Mouse (Mus musculus): ENCODE measurements around the gene Krt1. TPM values are rescaled to one million over a fixed set of nuclear protein-coding genes. Genes with fewer than 3 reads are reported as not detected.

Gene Krt1
- 0.43 and 0.48 TPM in 2 replicates for polyA plus RNA-seq (2014; fragmentation: Nextera tagmentation; extraction: Ambion mirVana)

DNA sequence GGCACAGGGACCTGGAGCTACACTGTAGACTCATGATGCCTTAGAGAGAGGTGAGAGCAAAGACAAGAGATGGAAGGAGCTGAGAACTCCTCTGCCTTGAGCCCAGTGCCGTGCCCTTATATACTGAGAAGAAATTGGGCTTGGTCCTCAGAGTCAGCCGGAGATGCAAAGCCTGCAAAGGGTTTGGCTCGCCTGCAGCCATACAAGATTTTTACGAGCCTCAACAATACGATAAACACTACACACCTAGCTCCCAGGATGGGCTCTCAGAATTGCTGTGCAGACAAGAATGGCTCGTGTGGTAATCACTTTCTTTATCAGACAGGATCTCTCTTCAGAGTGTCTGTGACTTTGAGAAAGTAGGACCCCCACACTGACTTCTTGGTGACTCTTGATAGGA is at the start of gene Krt1:
Gene Krt1, minus strand, starts transcription at position 101 of the 400 bp plus-strand sequence.
- H3K9me3 ChIP-seq (ENCODE audit: control insufficient read depth, low read length), result no peaks in the 10 kb centered on the region
- peaks cover 45% of the 10 kb centered on the region for H3K27me3 ChIP-seq (replicated peaks; ENCODE audit: control insufficient read depth, insufficient read depth, low read length)
- ATAC-seq (replicated peaks; ENCODE audit: low FRiP score) (no peak), DNase-seq (ENCODE audit: low spot score) (no peak)
- H3K4me1 ChIP-seq (replicated peaks; ENCODE audit: control insufficient read depth, insufficient read depth, low read length), result no peaks in the 10 kb centered on the region
- H3K36me3 ChIP-seq (ENCODE audit: control insufficient read depth, insufficient read depth, low read length), result no peaks in the 10 kb centered on the region
- 69% methylated on average over 6 of the region's 6 CpGs for WGBS
- no peak within 1 kb of the TSS for H3K9ac ChIP-seq (ENCODE audit: low read depth, low read length)
- no peak within 1 kb of the TSS for H3K4me2 ChIP-seq
- no peak within 1 kb of the TSS for H3K4me3 ChIP-seq (ENCODE audit: low read depth, low read length)
- no peak within 1 kb of the TSS for H3K27ac ChIP-seq (ENCODE audit: low read depth, low read length)

DNA sequence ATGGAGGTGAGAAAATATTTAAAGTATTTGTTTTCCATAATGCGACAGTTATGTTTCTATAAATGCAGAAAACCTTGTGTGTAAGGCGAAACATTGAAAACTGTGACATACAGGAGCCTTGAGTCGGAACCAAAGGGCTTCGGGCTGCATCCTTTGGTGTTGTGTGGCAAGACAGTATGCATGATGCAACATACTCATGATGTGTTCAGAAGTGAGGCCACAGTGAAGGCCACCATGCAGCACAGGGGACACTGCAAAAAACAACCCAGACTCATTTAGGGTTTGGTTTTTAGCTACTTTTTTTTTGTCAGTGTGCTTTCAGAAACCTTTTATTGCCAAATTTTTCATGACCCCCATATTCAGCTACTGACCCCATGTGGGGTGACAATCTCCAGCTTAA is 44.6 kb upstream of the Krt1 start:
- H3K4me3 ChIP-seq (ENCODE audit: low read depth, low read length), result no peak overlapping the region
- H3K36me3 ChIP-seq (ENCODE audit: control insufficient read depth, insufficient read depth, low read length), result no peaks in the 10 kb centered on the region
- H3K4me2 ChIP-seq, result no peak overlapping the region
- H3K9me3 ChIP-seq (ENCODE audit: control insufficient read depth, low read length), result no peaks in the 10 kb centered on the region
- no peak overlapping the region for H3K9ac ChIP-seq (ENCODE audit: low read depth, low read length)
- H3K27me3 ChIP-seq (replicated peaks; ENCODE audit: control insufficient read depth, insufficient read depth, low read length), result no peaks in the 10 kb centered on the region
- H3K27ac ChIP-seq (ENCODE audit: low read depth, low read length), result no peak overlapping the region
- ATAC-seq (replicated peaks; ENCODE audit: low FRiP score) (no peak), DNase-seq (ENCODE audit: low spot score) (no peak)
- WGBS, result 83% methylated on average over 4 of the region's 4 CpGs
- H3K4me1 ChIP-seq (replicated peaks; ENCODE audit: control insufficient read depth, insufficient read depth, low read length), result no peaks in the 10 kb centered on the region

DNA sequence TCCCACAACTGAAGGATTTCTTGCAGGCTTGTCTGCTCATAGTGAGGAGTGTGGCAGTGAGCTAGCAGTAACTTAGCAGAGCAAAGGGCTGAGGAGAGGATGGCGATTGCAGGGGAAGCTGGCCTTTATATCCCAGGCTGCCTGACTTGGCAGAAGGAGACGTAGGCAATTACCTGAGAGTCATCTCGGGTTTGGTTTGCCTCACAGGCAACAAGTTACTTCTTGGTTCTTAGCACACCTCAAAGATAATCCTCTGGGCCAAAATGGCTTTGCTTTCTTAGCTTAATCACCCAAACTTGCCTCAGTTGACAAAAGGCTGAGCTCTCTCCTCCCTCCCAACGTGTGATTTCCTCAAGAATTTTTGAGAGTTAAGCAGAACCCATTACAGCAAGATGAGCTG is 42.2 kb upstream of the Krt1 start, which contains the start of gene Krt76:
Gene Krt76, minus strand, starts transcription at position 101 of the 400 bp plus-strand sequence.
- Histone ChIP-seq H3K27me3 (replicated peaks; ENCODE audit: control insufficient read depth, insufficient read depth, low read length) (no peaks in the 10 kb centered on the region), H3K4me1 (replicated peaks; ENCODE audit: control insufficient read depth, insufficient read depth, low read length) (no peaks in the 10 kb centered on the region), H3K9ac (ENCODE audit: low read depth, low read length) (no peak within 1 kb of the TSS), H3K4me2 (no peak within 1 kb of the TSS), H3K36me3 (ENCODE audit: control insufficient read depth, insufficient read depth, low read length) (no peaks in the 10 kb centered on the region), H3K27ac (ENCODE audit: low read depth, low read length) (no peak within 1 kb of the TSS), H3K4me3 (ENCODE audit: low read depth, low read length) (no peak within 1 kb of the TSS), H3K9me3 (ENCODE audit: control insufficient read depth, low read length) (no peaks in the 10 kb centered on the region)
- ATAC-seq (replicated peaks; ENCODE audit: low FRiP score), result no peak
- no peak for DNase-seq (ENCODE audit: low spot score)
- 46% methylated on average over 4 of the region's 4 CpGs for WGBS

DNA sequence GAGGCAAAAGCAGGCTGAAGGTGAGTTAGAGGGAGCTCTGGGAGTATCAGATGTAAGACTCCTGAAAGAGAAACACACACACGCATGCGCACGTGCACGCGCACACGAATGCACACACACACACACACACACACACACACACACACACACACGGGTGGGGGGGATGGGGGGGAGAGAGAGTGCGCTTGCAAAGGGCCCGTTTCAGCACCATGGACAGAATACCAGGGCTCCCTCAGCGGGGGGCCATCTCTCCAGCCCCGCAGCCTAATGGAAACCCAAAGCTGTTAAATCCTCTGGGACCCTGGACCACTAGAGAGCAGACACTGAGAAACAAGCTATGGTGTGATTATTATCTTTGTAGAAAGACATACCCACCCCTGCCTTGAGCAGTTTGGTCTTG is 29.2 kb upstream of the Krt1 start:
- no peak overlapping the region for H3K27ac ChIP-seq (ENCODE audit: low read depth, low read length)
- H3K27me3 ChIP-seq (replicated peaks; ENCODE audit: control insufficient read depth, insufficient read depth, low read length), result no peaks in the 10 kb centered on the region
- no peak overlapping the region for H3K4me3 ChIP-seq (ENCODE audit: low read depth, low read length)
- ATAC-seq (replicated peaks; ENCODE audit: low FRiP score) (no peak), DNase-seq (ENCODE audit: low spot score) (no peak)
- H3K36me3 ChIP-seq (ENCODE audit: control insufficient read depth, insufficient read depth, low read length), result no peaks in the 10 kb centered on the region
- 28% methylated on average over 11 of the region's 11 CpGs for WGBS
- no peak overlapping the region for H3K4me2 ChIP-seq
- H3K9ac ChIP-seq (ENCODE audit: low read depth, low read length), result no peak overlapping the region
- no peaks in the 10 kb centered on the region for H3K4me1 ChIP-seq (replicated peaks; ENCODE audit: control insufficient read depth, insufficient read depth, low read length)
- no peaks in the 10 kb centered on the region for H3K9me3 ChIP-seq (ENCODE audit: control insufficient read depth, low read length)

DNA sequence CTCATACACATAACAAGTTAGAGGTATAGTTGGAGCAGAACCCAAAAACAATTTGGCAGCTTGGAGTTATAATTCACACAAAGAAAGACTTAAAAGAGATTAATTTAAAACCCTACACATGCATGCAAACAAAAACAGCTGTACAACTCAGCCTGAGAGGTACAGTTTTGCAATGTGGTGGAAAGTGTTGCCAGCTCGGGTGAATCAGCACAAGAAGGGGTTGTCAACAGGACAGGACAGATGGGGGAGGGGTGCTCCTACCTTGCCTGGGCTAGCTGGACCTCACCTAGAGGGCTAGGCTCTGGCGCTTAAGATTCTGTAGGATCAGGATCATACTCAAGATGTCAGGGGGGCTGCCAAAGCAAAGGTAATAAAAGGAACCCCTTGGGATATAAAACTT is 27.4 kb upstream of the Krt1 start:
- Histone ChIP-seq H3K9me3 (ENCODE audit: control insufficient read depth, low read length) (no peaks in the 10 kb centered on the region), H3K27ac (ENCODE audit: low read depth, low read length) (no peak overlapping the region), H3K36me3 (ENCODE audit: control insufficient read depth, insufficient read depth, low read length) (no peaks in the 10 kb centered on the region), H3K27me3 (replicated peaks; ENCODE audit: control insufficient read depth, insufficient read depth, low read length) (no peaks in the 10 kb centered on the region), H3K4me1 (replicated peaks; ENCODE audit: control insufficient read depth, insufficient read depth, low read length) (no peaks in the 10 kb centered on the region), H3K4me2 (no peak overlapping the region), H3K4me3 (ENCODE audit: low read depth, low read length) (no peak overlapping the region), H3K9ac (ENCODE audit: low read depth, low read length) (no peak overlapping the region)
- ATAC-seq (replicated peaks; ENCODE audit: low FRiP score) (no peak), DNase-seq (ENCODE audit: low spot score) (no peak)
- WGBS, result 56% methylated on average over 2 of the region's 2 CpGs

DNA sequence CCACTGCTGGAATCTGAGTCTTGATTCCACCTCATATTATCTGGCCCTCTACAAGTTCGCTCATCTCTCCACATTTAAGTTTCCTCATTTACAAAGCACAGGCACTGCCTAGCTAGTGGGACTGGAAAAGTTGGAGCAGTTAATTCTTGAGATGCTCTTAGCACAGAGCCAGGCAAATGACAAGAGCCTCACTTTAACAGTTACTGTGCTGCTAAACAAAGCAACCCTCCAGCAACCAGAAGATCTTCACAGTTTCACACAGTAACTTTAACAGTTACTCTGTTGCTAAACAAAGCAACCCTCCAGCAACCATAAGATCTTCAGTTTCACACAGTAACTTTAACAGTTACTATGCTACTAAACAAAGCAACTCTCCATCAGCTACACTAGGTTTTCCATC is 23.8 kb upstream of the Krt1 start:
- H3K4me1 ChIP-seq (replicated peaks; ENCODE audit: control insufficient read depth, insufficient read depth, low read length), result no peaks in the 10 kb centered on the region
- H3K4me3 ChIP-seq (ENCODE audit: low read depth, low read length), result no peak overlapping the region
- H3K36me3 ChIP-seq (ENCODE audit: control insufficient read depth, insufficient read depth, low read length), result no peaks in the 10 kb centered on the region
- H3K9ac ChIP-seq (ENCODE audit: low read depth, low read length), result no peak overlapping the region
- no peaks in the 10 kb centered on the region for H3K9me3 ChIP-seq (ENCODE audit: control insufficient read depth, low read length)
- no peaks in the 10 kb centered on the region; the same call in 1 of the 2 replicates for H3K27me3 ChIP-seq (replicated peaks; ENCODE audit: control insufficient read depth, insufficient read depth, low read length)
- ATAC-seq (replicated peaks; ENCODE audit: low FRiP score), result no peak
- no peak for DNase-seq (ENCODE audit: low spot score)
- 63% methylated on average over 1 of the region's 1 CpGs for WGBS
- no peak overlapping the region for H3K27ac ChIP-seq (ENCODE audit: low read depth, low read length)
- H3K4me2 ChIP-seq, result no peak overlapping the region

DNA sequence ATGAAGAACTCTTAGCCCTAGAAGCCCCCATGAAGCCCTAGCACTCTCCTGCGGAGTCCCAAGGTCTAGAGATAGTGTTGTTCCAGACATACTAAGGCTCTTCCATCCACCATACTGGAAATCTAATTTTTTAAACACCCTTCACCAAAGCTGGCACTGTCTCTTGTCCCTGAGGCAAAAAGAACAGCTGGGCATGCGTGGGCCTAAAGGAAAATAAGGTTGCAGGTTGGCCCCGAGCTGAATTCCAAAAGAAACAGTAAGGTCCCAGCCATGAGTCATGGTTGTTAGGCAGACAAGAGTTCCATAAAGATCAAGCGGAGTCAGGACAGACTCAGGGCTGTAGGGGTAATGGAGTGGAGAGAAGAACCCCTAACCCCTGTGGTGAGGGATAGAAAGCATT is 22.6 kb upstream of the Krt1 start:
- Histone ChIP-seq H3K36me3 (ENCODE audit: control insufficient read depth, insufficient read depth, low read length) (no peaks in the 10 kb centered on the region), H3K4me1 (replicated peaks; ENCODE audit: control insufficient read depth, insufficient read depth, low read length) (no peaks in the 10 kb centered on the region), H3K27me3 (replicated peaks; ENCODE audit: control insufficient read depth, insufficient read depth, low read length) (no peaks in the 10 kb centered on the region; the same call in 1 of the 2 replicates), H3K27ac (ENCODE audit: low read depth, low read length) (no peak overlapping the region), H3K9ac (ENCODE audit: low read depth, low read length) (no peak overlapping the region), H3K9me3 (ENCODE audit: control insufficient read depth, low read length) (no peaks in the 10 kb centered on the region), H3K4me2 (no peak overlapping the region), H3K4me3 (ENCODE audit: low read depth, low read length) (no peak overlapping the region)
- no peak for DNase-seq (ENCODE audit: low spot score)
- no peak for ATAC-seq (replicated peaks; ENCODE audit: low FRiP score)
- WGBS, result 75% methylated on average over 4 of the region's 4 CpGs

DNA sequence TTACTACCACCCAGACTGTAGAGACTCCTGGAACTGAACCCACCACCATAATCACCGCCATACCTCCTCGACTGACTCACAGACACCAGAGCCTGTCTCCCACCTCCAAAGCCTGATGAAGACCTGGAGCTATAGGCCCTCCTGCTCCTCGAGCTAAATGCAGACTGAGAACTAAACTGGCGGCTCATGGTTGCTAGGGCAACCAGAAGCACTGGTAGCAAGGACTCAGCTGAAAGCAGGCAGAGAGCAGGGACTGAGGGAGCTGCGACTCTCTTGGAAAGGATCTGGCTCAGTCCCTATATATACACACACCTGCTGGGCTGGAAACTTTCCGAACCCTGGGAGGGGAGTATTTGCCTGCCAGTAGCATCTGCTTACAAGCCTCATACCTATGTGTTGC is 18.8 kb upstream of the Krt1 start, which contains the start of gene Krt77:
Gene Krt77, minus strand, starts transcription at position 275 of the 400 bp plus-strand sequence.
- 41% methylated on average over 6 of the region's 6 CpGs for WGBS
- DNase-seq (ENCODE audit: low spot score), result no peak
- ATAC-seq (replicated peaks; ENCODE audit: low FRiP score), result no peak

DNA sequence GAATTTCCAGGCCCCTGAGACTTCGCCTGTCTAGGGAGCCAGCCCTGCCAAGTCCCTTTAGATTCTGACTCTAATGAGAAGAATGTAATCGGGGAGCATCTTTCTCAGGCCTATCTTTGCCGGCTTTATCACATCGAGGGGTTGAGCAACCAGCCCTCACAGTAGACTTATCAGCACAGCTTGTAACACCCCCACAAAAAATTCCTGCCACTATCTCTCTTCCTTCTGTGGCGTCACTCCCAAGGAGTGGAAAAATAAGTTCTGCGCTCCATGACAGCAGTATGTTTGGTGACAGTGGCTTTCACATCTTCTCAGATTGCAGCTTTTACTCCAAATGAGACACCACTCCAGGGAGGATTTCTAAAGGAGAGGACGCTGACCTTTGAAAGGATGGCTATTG is 16.2 kb upstream of the Krt1 start:
- no peak overlapping the region for H3K4me3 ChIP-seq (ENCODE audit: low read depth, low read length)
- H3K27me3 ChIP-seq (replicated peaks; ENCODE audit: control insufficient read depth, insufficient read depth, low read length), result peaks cover 13% of the 10 kb centered on the region
- DNase-seq (ENCODE audit: low spot score) (no peak), ATAC-seq (replicated peaks; ENCODE audit: low FRiP score) (no peak)
- WGBS, result 63% methylated on average over 7 of the region's 7 CpGs
- H3K36me3 ChIP-seq (ENCODE audit: control insufficient read depth, insufficient read depth, low read length), result no peaks in the 10 kb centered on the region
- H3K9me3 ChIP-seq (ENCODE audit: control insufficient read depth, low read length), result no peaks in the 10 kb centered on the region
- H3K4me1 ChIP-seq (replicated peaks; ENCODE audit: control insufficient read depth, insufficient read depth, low read length), result no peaks in the 10 kb centered on the region
- no peak overlapping the region for H3K4me2 ChIP-seq
- H3K27ac ChIP-seq (ENCODE audit: low read depth, low read length), result no peak overlapping the region
- H3K9ac ChIP-seq (ENCODE audit: low read depth, low read length), result no peak overlapping the region

More for the DNA sequence above, 18.8 kb upstream of the Krt1 start, which contains the start of gene Krt77:
- H3K9me3 ChIP-seq (ENCODE audit: control insufficient read depth, low read length), result no peaks in the 10 kb centered on the region
- H3K36me3 ChIP-seq (ENCODE audit: control insufficient read depth, insufficient read depth, low read length), result no peaks in the 10 kb centered on the region
- no peaks in the 10 kb centered on the region for H3K4me1 ChIP-seq (replicated peaks; ENCODE audit: control insufficient read depth, insufficient read depth, low read length)
- H3K4me2 ChIP-seq, result no peak within 1 kb of the TSS
- H3K27ac ChIP-seq (ENCODE audit: low read depth, low read length), result no peak within 1 kb of the TSS
- peaks cover 6% of the 10 kb centered on the region for H3K27me3 ChIP-seq (replicated peaks; ENCODE audit: control insufficient read depth, insufficient read depth, low read length)
- no peak within 1 kb of the TSS for H3K4me3 ChIP-seq (ENCODE audit: low read depth, low read length)
- no peak within 1 kb of the TSS for H3K9ac ChIP-seq (ENCODE audit: low read depth, low read length)
